Mouse (Mus musculus) gastrocnemius, postnatal 36 days (tissue): ENCODE data around the gene Herc4. TPM values are rescaled to one million over a fixed set of nuclear protein-coding genes. Genes with fewer than 3 reads are reported as not detected.

ENCODE experiments used
- DNase-seq, 2 experiments: peaks; one replicate each; pipeline ENCODE4 v3.0.0; 2022
- intact Hi-C: fragments of 180-260 bp; cut with DNase I; formaldehyde crosslinking; loops from one replicate; pipeline ENCODE4 v1.15.1; 2025
- long read RNA-seq, 2 experiments: library from polyadenylated mRNA; stranded (forward); transcript quantifications; one replicate each; pipeline ENCODE4 v2.0.0; 2021
- total RNA-seq, 2 experiments: library from RNA; stranded (reverse); gene quantifications; 2 replicates each; pipeline ENCODE4 v1.2.3; 2021

Herc4 gene
- total RNA-seq: 10 to 100 TPM; 18.7 to 21.8 TPM
- long read RNA-seq, experiment 1, partial matches to known transcripts: 6 of 11 reads
- long read RNA-seq, experiment 1, other reads (novel, unspliced or antisense): 3 of 11 reads
- long read RNA-seq, experiment 2, partial matches to known transcripts: 3 of 14 reads
- long read RNA-seq, experiment 2, other reads (novel, unspliced or antisense): 3 of 14 reads

DNA sequence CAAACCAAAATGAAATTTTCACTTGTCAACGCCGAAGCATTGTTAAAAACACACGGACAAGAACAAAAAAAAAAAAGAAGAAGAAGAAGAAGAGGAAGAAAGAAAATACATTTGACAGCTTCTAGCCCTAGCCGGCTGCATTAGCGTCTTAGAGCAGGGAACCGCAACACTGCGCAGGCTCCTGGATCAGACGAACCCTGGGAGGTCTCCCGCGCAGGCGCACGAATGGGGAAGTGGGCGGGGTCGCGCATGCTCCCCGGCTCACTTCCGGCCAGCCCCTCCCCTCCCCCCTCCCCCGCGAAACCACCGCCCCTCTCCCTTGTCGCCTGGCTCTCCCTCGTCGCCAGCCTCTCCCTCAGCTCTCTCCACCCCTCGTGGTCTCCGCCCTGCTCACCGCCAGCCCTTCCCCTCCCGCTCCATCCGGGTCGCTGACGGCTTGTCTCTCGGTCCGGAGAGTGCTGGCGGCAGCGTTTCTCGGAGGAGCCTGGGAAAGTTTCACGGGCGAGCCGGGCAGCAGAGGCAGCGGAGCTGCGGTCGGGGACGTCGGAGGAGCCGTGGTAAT lies at the start of gene Herc4:
Gene Herc4 (plus strand): TSS at position 318 of the 562 bp plus-strand sequence.
- DNase-seq: peak; percentile 89 to 92
- intact Hi-C loops: loop anchor here (5.0 to 10.0 kb wide), 2 partner anchors 41 to 89 kb away; partner anchors contain the start of gene Mypn

DNA sequence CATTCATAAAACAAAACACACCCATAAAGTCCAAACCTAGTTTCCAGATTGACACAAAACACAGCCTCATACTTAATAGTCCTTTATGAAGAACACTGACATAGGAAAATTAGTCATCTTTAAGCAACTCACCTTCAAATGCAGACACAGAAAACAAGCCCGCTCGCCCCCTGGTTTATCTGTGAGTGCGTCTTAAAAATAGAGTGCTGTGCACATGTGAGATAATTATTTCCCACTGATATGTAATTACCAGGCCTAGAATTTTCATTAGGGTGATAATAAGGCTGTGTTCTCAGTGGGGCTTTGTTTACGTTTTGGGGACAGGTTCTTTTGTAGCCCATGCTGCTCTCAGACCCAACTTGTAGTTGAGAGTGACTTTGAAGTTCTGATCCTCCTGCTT lies 44.6 kb upstream of the Herc4 start:
- intact Hi-C loops: no loop called here
- no peak for DNase-seq

DNA sequence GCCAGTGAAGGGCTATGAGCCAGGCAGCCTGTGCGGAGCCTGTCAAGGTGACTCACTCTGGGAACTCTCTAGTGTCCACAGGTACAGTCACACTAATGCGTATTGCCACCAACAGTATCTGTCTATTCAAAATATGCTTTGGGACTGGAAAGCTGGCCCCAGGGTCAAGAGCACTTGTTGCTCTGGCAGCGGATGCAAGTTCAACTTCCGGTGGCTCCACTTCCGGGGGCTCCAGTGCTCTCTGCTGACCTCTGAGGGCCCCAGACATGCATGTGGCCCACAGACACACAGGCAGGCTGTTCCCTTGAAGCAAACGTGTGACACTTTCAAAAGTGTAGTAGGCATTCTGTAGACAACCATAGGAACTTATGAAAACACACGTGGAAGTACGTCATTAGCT lies 42.1 kb upstream of the Herc4 start:
- intact Hi-C loops: loop anchor here (5.0 kb wide), 1 partner anchor 41 kb away; the partner anchor contains the start of gene Herc4
- no peak for DNase-seq

DNA sequence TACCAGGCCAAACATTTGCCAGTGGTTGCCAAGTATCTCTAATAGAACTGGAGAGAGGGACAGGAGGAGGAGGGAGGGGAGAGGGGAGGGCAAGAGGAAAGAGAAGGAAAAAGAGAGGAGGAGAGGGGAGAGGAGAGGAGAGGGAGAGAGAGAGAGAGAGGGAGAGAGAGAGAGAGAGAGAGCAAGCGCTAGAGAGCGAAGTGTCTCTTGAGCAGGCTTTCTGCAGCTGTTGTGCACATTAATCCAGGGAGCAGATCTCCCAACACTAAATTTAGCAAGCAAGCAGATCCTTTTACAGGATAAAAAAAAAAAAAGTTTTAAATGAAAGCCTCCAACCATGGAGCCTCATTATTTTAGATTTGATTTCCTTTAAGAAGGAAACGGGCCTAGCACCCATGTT lies 40.6 kb upstream of the Herc4 start:
- intact Hi-C loops: loop anchor here (5.0 kb wide), 1 partner anchor 39 kb away; the partner anchor contains the start of gene Herc4
- DNase-seq: no peak

DNA sequence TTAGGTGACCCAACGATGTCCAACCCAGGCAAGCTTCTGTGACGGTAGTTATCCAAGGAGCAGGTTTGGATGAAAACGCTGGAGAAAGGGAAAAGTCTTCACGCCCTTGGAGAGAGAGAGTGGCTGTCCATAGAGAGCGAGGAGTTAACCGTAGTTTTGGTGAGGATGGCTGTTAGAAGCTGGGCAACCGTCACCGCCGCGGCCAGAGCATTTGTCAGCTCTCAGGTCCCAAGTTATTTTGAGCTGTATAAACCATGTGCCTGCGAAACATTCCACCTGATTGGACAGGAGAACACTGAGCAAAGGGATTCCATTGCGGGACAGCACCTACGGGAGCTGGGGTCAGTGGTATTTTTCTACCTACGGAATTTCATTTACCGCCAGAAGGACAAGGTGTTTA lies 39.9 kb upstream of the Herc4 start, which contains the start of gene Mypn:
Gene Mypn (minus strand): TSS at position 225 of the 400 bp plus-strand sequence.
- DNase-seq: peak; percentile 38 to 42
- intact Hi-C loops: loop anchor here (5.0 kb wide), 1 partner anchor 39 kb away; the partner anchor contains the start of gene Herc4

DNA sequence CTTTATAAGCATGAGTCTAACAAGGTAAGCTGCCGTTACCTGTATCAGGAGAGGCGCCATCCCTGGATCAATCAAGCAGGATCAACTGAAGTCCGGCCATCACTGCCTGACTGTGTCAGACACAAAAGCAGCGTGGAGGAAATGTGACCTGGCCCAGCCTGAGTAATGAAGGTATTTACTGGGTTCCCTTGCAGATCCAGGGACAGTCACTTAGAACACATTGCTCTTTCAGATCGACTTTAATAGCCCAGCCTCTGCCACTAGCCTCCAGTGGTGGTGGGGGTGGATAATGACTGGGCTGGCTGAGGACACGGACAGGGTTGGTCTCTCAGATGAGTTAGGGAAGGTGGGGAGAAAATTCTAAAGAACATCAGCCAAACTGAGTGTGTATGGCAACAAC lies 34.7 kb upstream of the Herc4 start:
- intact Hi-C loops: no loop called here
- peak in 1 of 2 experiments; percentile 17 for DNase-seq

DNA sequence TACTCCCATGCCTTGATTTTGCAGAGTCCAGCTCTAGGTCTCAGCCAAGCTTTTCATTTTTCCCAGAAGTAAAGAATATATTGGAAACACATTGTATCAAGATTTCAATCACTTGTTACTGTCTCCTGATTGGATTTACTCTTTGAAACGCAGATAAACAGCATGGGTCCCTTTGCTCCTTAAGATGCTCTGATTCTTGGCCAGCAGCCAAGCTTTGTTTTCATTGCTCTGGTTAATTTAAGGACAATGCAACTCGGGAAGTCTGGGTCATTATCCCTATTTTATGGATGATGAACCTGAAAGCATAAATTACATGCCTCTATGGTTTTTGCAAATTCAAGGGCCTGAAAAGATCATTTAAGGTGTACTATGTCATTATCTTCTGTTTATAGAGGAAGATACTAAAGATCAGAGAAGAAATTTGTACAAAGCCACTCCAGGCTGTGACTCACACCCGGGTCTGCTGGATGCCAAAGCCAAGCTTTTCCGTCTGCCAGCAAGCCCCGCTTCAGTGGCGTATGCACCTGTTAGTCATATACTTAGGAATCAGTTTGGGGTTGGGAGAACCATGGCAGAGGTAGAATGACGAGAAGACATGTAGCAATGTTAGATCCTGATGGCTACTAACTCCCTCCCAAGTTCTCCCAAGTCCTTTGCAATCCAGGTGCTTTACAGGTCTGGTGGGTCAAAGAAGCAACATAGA lies 22.4 kb upstream of the Herc4 start:
- intact Hi-C loops: no loop called here
- DNase-seq: no peak

DNA sequence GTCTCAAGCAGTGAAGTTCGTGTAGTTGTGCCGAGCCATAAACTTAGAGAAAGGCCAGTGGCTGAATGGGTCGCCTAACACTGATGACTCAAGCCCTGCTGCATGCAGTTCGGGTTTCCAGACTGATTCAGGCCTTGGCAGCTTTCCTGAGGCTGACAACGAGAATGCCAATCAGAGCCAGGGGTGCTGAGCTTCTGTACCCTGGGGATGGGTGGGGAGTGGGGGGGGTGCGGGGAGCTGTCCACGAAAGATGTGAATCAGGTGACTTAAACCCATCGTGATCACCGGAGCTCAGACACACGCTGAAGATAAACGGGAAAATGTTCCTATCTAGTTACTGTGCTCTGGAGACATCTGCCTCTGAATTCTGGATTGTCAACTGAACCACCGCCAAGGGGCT lies 19.3 kb upstream of the Herc4 start:
- intact Hi-C loops: no loop called here
- peak; percentile 53 to 63 for DNase-seq

DNA sequence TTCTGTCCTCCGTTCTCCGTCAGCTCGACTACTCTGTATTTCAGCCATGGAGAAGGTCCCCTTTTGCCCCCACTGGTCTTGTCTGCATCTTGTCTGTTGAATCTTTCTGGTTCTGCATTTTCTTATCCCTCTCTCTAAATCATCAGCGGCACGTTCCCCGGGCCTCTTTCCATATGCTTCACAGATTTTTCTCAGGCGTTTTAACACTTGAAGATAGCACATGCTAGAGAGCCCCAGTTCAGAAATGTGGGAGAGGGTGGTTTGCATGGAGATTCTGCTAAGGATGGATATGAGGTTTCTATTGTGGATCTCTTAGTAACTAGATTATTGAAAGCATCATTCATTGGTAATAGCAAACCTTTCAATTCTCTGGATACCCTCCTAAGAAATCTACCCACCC lies 13.3 kb upstream of the Herc4 start:
- intact Hi-C loops: no loop called here
- no peak for DNase-seq

DNA sequence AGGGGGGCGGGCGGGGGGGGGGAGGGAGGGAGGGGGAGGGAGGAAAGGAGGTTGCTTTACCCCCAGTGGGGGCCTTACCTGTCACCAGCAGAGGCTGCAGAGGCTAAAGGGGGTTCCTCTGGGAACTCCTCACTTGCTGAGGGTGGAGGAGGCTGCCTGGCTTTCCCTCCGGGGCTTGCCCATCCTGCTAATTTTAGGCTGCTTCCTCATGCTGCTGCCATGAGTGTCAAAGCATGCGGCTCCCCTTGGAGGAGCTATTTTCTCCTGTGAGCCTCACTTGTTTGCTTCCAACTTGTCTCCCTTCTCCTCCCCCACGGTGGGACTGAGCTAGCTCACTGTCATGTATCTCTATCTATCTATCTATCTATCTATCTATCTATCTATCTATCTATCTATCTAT lies 12.8 kb upstream of the Herc4 start:
- DNase-seq: peak in 1 of 2 experiments; percentile 15
- intact Hi-C loops: no loop called here

DNA sequence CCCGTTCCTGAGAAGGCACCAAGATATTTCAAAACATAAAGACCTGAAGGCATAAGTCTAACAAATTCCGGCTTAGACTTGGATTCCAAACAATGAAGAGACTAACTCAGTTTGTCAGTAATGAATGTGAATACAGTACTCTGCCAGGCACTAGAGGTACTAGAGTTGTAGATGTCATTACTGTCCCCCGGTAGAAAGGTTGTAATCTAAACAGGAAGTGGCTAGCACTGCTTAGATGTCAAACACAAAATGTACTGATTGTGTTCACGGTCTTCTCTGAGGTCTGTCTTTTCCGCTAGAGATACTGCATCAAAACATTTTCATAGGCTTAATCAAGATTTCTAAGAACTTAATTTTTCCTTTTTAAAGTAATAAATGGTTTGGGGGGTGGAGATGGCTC lies 12.0 kb upstream of the Herc4 start:
- no peak for DNase-seq
- intact Hi-C loops: no loop called here

DNA sequence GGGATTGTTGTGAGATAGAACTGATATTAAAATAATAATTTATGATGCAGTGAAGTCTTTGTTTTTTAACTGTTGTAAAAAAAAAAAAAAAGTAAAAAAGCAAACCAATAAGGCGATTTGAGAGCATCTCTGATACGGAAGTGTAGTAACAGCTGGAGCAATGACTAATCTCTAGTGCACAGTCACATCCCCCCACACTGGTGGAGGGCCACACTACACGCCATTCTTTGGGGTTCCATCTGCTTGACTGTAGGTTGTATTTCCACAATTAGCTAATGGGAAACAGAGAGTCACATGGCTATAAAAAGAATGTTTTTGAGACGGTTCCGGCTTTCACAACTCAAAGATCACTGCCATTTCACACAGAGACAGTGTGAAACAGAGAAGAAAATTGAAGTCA lies 9.5 kb upstream of the Herc4 start:
- intact Hi-C loops: no loop called here
- no peak for DNase-seq

DNA sequence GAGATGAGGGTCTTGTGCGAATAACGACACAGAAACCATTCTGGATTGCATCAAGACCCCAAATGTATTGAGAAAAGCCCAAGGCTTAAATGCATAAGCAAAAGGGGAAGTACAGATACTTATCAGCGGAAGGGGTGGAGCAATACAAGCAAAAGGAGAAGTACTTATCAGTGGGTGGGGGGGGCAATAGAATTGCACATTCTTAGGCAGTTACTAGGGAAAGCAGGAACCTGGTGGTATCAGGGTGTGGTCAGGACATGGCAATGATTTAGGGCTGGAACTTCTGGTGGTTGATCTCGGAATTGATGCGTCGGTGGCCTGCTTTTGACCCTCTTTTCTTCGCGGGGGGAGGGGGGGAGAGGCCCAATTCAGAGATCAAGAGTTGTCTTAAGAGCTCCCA lies 7.7 kb upstream of the Herc4 start:
- DNase-seq: no peak
- intact Hi-C loops: no loop called here

DNA sequence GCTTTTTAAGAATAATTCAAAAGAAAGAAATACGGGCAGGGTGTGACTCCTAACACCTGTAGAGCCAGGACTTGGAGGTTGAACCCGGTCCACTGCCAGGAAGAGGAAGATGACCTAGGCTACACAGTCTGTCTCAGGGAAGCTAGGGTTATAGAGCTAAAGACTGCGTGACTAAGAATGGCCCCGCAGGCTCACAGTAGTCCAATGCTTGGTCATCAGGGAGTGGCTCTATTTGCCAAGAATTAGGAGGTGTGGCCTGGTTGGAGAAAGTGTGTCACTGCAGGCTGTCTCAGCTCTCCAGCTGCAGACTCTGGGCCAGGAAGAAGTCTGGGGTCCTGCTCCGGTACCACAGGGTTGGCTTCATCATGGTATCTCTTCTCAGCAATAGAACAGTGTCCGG lies 6.9 kb upstream of the Herc4 start:
- intact Hi-C loops: no loop called here
- DNase-seq: no peak

DNA sequence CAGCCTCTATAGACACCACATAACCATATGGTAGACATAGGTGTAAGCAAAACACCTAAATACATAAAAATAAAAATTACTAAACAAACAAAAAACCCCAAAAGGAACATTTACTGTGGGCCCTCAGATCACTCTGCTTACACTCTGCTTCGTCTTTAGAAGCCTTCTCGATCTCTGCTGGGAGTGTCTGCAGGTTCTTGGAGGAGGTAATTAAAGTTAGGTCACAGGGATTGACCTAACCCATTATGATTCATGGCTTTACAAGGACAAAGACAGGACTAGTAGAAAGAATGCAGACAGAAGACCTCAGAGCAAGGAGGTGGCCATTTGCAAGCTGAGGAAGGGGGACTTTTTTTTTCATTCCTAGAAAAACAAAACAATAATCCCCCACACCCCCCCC lies 6.4 kb upstream of the Herc4 start:
- intact Hi-C loops: no loop called here
- DNase-seq: no peak

DNA sequence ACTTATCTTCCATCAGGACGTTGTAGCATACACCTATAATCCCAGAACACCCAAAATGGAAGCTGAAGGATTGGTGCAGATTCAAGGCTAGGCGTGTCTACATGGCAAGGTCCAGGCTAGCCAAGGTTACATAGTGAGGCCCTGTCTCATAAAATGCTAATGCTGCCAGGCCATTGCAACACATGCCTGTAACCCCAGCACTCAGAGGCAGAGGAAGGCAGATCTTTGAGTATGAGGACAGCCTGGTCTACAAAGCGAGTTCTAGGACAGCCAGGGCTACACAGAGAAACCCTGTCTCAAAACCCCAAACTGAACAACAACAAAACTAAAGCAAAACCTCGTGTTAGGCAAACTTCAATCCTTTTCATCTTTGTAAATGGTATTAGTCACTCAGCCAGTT lies 5.5 kb upstream of the Herc4 start:
- no peak for DNase-seq
- intact Hi-C loops: no loop called here

DNA sequence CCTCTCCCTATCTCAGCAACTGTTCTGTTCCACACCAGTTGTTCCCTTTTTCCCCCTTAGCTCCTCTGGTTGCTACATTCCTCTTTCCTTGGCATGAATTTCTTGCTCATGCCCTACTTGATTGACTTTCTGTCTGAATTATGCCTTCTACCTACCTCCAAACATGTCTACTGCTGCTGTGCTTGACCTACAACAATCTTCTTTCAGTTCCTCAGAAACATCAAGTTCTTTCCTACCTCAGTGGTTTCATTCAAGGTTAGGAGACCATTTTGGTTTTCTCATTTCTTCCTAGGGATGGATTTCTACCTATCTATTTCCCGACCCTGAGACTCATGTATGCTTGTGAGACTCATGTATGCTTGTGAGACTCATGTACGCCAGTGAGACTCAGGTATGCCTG lies 3.8 kb upstream of the Herc4 start:
- DNase-seq: no peak
- intact Hi-C loops: loop anchor here (5.0 to 10.0 kb wide), 2 partner anchors 38 to 85 kb away; partner anchors contain the start of gene Mypn

DNA sequence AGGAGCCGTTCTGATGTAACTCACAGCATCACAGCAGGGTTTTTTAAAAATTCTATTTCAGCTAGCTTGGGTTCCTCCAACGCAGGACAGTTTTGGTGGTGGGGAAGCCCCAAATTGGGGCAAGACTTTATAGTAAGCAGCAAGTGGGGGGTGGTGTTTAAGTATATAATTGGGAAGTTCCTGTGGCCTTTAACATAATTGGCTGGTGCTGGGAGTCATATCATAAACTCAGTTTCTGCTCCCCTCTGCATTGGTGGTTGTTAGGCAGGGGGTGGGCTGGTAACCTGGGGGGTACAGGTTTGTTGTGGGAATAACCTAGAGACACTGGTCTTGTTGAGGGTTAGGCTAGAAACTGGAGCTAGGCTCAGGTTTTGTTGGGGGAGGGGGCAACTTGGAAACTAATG lies 2.7 kb upstream of the Herc4 start:
- intact Hi-C loops: loop anchor here (5.0 to 10.0 kb wide), 2 partner anchors 39 to 86 kb away; partner anchors contain the start of gene Mypn

DNA sequence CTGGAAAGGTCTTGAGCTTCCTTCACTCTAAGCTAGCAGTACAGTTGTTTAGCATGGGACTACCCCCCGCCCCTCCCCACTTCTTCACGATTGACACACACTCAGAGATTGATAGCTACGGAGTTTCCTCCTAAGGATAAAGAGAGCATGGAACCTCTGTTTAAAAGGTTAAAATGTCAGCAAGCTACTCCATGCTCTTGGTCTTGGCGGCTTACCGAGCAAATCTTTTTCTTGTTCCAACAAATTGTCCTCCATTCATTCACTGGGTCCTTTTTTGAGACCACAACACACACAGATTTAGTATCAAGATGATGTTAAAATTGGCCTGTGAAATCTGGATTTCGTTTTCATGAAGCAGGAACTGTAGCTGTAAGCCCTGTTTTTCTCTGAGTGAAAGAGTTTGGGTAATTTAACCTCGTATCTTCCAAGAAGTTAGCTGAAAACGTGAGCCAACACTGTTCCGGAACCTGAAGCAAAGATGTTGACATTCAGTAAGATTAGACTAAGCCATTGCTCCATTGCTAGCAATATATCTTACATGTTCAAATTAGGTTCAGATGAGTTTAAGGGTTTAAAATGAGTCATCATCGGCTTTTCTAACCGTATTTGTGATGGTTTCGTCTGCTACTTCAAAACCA lies 693 bp upstream of the Herc4 start:
- DNase-seq: no peak
- intact Hi-C loops: loop anchor here (5.0 to 10.0 kb wide), 2 partner anchors 41 to 88 kb away; partner anchors contain the start of gene Mypn

More for the DNA sequence above, 2.7 kb upstream of the Herc4 start:
- DNase-seq: no peak

DNA sequence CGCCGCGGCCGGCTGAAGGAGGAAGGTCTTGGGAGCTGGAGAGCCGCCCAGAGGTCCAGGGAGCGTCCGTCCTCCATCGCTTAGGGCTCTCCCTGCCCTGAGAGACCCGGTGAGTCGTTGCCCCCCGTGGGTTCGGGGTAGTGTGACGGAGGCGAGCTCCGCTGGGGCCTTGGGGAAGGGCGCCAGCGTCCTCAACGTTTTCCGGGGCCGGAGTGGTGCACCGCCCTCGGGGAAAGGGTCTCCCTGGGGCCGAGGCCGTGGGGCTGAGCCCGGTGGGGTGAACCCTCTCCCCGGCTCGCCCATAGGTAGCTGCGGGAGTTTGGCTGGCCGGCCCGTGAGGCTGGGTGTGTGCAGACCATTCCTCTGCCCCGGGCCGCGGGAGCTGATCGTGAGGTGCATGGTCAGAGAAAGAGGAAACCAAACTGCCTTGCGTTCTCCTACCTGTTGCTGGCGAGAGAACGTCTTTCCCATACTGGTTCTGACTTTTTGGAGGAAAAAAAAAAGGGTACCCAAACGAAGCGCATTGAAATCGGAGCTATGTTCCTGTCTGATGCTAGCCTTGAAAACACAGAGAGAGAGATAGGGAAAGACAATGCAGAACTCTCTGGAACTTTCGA lies 553 bp downstream of the Herc4 start:
- intact Hi-C loops: loop anchor here (5.0 to 10.0 kb wide), 2 partner anchors 42 to 89 kb away; partner anchors contain the start of gene Mypn
- DNase-seq: no peak
